Mouse (Mus musculus) limb, embryonic 11.5 days (tissue): Measurements from ENCODE around the gene Thbs4. TPM values are rescaled to one million over a fixed set of nuclear protein-coding genes. Genes with fewer than 3 reads are reported as not detected.

Experiments
- ATAC-seq: fragments of 200-750 bp; cut with Nextera tagmentation; 2 replicates; pipeline ENCODE4 v1.8.0; 2017; ENCODE audit warnings: low read depth; ENCODE audit not compliant: insufficient number of reproducible peaks, low FRiP score, low TSS enrichment
- DNase-seq: peaks from one replicate; pipeline ENCODE4 v3.0.0-alpha.2; 2015; ENCODE audit warnings: low spot score
- H3K27ac ChIP-seq: fragments of 300-500 bp; sonication (generic); replicated peaks from 2 replicates; pipeline ENCODE4 v1.5.1; 2014; ENCODE audit warnings: low read depth, mild to moderate bottlenecking, low read length
- H3K27me3 ChIP-seq: fragments of 300-500 bp; sonication (generic); 2 replicates; pipeline ENCODE4 v1.6.1; 2014; ENCODE audit warnings: mild to moderate bottlenecking, low read length, mixed read lengths; ENCODE audit not compliant: control insufficient read depth, insufficient read depth
- H3K36me3 ChIP-seq: fragments of 300-500 bp; sonication (generic); 2 replicates; pipeline ENCODE4 v1.6.1; 2014; ENCODE audit warnings: mild to moderate bottlenecking, low read length, moderate library complexity, mixed read lengths; ENCODE audit not compliant: control insufficient read depth, insufficient read depth
- H3K4me1 ChIP-seq: fragments of 300-500 bp; sonication (generic); 2 replicates; pipeline ENCODE4 v1.6.1; 2014; ENCODE audit warnings: low read length, mixed read lengths; ENCODE audit not compliant: control insufficient read depth, insufficient read depth
- H3K4me2 ChIP-seq: fragments of 300-500 bp; sonication (generic); 2 replicates; pipeline ENCODE4 v1.6.1; 2014; ENCODE audit warnings: low read depth, mild to moderate bottlenecking, moderate library complexity; ENCODE audit not compliant: severe bottlenecking
- H3K4me3 ChIP-seq: fragments of 300-500 bp; sonication (generic); 2 replicates; pipeline ENCODE4 v1.5.1; 2014; ENCODE audit warnings: low read depth, low read length
- H3K9ac ChIP-seq: fragments of 300-500 bp; sonication (generic); 2 replicates; pipeline ENCODE4 v1.6.1; 2014; ENCODE audit warnings: mild to moderate bottlenecking, low read length
- H3K9me3 ChIP-seq: fragments of 300-500 bp; sonication (generic); 2 replicates; pipeline ENCODE4 v1.6.1; 2016; ENCODE audit warnings: low read length; ENCODE audit not compliant: control insufficient read depth
- WGBS: fragments of 180-500 bp; shearing (Covaris S2); extraction: QIAGEN DNeasy Blood & Tissue Kit; methylation state at CpG from one replicate; pipeline ENCODE4 v1.1.7; 2014; 5-methylcytosine and 5-hydroxymethylcytosine counted together
- polyA plus RNA-seq: library from polyadenylated mRNA; unstranded; fragments of >200 nt; fragmentation: Nextera tagmentation; extraction: Ambion mirVana; gene quantifications from 2 replicates; pipeline ENCODE4 v1.2.1, GENCODE M21; 2014

Thbs4 gene
- polyA plus RNA-seq, 1 experiment from 2014 or later = 0.72 TPM

DNA sequence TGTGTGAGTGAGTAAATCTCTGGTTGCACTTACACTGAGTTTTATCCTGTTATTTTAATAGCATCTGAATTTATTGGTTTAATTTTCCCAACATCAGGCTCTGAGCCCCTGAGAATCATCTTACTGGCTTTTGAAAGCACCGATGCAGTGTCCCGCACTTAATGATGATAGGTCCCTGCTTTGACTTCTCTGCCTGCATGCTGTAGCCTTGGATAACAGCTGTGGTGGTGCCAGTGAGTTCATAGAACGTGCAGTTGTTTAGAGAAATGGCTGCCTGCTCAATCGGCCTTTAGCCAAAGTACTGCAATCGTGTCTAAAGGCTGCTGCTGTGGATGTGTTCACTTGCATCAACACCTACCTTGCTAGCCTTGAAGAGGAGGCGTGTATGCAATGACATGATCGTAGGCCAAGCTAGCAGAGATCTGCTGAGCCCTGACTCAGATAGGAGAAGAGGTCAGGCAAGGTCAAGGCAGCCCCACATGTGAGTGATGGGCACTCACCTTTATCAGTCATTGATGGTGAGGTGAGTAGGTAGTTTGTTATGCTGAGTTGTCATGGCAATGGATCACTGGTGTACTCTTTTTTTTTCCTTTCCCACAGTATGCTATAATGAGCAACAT, 4.8 kb upstream of the Thbs4 start:
- peaks cover 5% of the 10 kb centered on the region for H3K27me3 ChIP-seq
- no peak overlapping the region for H3K4me2 ChIP-seq
- H3K36me3 ChIP-seq = no peaks in the 10 kb centered on the region
- H3K27ac ChIP-seq = no peak overlapping the region
- H3K9me3 ChIP-seq = no peaks in the 10 kb centered on the region
- WGBS = 81% methylated on average over 7 of the region's 7 CpGs
- no peaks in the 10 kb centered on the region for H3K4me1 ChIP-seq
- DNase-seq (no peak), ATAC-seq (no peak)
- no peak overlapping the region for H3K4me3 ChIP-seq
- H3K9ac ChIP-seq = no peak overlapping the region

DNA sequence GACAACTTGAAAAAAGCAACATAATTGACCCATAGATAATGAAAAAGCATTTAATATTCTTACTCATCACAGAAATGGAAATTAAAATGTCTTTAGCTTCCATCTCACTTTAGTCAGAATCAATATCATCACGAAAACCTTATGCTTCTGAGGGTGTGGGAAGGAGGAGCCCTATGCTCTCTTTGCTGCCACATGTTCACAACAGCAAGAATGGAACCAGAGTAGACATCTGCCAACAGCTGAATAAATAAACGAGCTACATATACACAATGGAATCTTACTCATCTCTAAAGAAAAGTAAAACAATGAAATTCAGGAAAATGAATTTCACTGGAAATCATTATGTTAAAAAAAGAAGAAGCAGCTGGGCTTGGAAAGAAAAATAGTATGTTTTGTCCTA, 4.2 kb upstream of the Thbs4 start:
- peaks cover 6% of the 10 kb centered on the region for H3K27me3 ChIP-seq
- H3K4me2 ChIP-seq = no peak overlapping the region
- H3K27ac ChIP-seq = no peak overlapping the region
- 90% methylated on average over 2 of the region's 2 CpGs for WGBS
- no peaks in the 10 kb centered on the region for H3K9me3 ChIP-seq
- ATAC-seq (no peak), DNase-seq (no peak)
- H3K4me3 ChIP-seq = no peak overlapping the region
- no peak overlapping the region for H3K9ac ChIP-seq
- no peaks in the 10 kb centered on the region for H3K4me1 ChIP-seq
- no peaks in the 10 kb centered on the region for H3K36me3 ChIP-seq

DNA sequence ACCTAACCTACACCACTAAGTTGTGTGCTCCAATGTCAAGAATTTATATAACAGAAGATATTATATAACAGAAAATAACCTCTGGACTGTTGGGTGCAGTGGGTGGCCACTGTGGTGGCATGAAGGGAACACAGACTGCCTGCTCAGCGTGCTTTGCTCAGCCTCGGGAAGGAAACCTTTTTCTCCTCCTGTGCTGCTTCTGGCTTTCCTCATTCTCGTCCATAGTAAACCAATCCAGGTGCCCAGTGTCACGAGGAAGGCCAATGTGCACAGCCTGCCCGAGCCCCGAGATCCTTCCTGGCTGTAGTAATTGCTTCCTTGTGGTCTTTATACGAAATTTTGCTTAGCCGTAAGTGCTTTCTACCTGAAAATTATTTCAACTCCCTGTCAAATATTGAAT, 982 bp downstream of the Thbs4 start:
- no peaks in the 10 kb centered on the region for H3K36me3 ChIP-seq
- H3K4me1 ChIP-seq = no peaks in the 10 kb centered on the region
- WGBS = 32% methylated on average over 8 of the region's 8 CpGs
- H3K9me3 ChIP-seq = no peaks in the 10 kb centered on the region
- no peak overlapping the region for H3K27ac ChIP-seq
- peak; percentile 43 for DNase-seq
- no peak overlapping the region for H3K9ac ChIP-seq
- peaks cover 6% of the 10 kb centered on the region for H3K27me3 ChIP-seq
- ATAC-seq = no peak
- no peak overlapping the region for H3K4me3 ChIP-seq
- H3K4me2 ChIP-seq = no peak overlapping the region

DNA sequence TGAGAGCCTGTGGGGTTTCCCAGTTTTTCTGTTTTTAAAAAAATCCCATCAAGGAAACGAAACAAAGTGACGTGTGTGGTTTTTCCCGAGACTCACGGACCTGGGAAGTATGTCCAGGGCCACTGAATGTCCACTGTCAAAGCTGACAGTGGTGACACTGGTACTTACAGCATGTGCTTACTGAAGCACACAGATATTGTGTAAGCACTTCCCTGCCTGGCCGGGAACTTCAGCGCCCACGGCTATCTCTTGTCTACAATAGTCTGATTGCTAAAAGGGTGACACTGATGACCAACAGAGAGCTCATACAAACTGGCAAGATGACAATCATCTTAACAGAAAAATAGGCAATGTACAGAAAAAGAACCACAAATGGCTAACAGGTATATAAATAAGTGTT, 3.1 kb downstream of the Thbs4 start:
- Histone ChIP-seq H3K27ac (no peak overlapping the region), H3K9me3 (no peaks in the 10 kb centered on the region), H3K4me2 (no peak overlapping the region), H3K36me3 (no peaks in the 10 kb centered on the region), H3K27me3 (peaks cover 6% of the 10 kb centered on the region), H3K4me3 (no peak overlapping the region), H3K9ac (no peak overlapping the region), H3K4me1 (no peaks in the 10 kb centered on the region)
- 92% methylated on average over 7 of the region's 7 CpGs for WGBS
- ATAC-seq (no peak), DNase-seq (no peak)

DNA sequence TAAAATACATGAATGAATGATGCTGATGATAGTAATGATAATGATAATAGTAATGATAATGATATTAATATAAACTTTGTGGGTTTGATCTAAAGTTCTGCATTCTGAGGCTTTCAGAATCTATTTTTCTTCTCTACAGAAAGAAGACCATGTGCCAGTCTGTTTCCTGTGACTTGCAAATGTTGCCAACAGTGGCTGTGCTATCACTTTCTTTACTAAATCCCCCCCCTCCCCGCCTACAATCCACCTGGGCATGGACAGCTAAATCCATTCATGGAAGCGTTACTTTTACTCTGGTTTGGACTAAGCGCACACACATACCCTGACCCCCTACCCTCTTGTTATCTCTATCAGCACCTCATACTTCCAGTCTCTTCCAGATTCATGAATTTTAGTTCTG, 10.3 kb downstream of the Thbs4 start:
- no peak for DNase-seq
- Histone ChIP-seq H3K9me3 (no peaks in the 10 kb centered on the region), H3K36me3 (no peaks in the 10 kb centered on the region), H3K4me2 (no peak overlapping the region), H3K4me3 (no peak overlapping the region), H3K27ac (no peak overlapping the region), H3K4me1 (0 out of 2 replicates have a peak, but pooled peaks cover 7% of the 10 kb centered on the region), H3K9ac (no peak overlapping the region), H3K27me3 (no peaks in the 10 kb centered on the region)
- ATAC-seq = no peak
- WGBS = 93% methylated on average over 3 of the region's 3 CpGs

DNA sequence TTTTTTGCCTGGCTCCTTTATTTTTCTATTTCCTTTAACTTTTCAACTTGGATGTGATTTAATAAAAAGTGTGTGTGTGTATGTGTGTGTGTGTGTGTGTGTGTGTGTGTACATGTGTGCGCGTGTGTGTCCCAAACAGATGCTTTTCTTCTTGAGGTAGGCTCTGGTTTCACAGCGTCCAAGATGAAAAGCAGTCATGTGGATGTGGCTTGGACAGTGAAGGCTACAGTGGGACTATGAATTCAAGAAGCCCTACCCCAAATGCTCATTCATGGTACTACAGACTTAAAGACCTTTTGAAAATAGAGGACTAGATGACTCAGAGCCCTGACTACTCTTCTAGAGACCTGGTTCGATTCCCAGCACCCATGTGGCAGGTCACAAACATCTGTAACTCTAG, 11.1 kb downstream of the Thbs4 start:
- Histone ChIP-seq H3K9me3 (no peaks in the 10 kb centered on the region), H3K27ac (no peak overlapping the region), H3K4me1 (0 out of 2 replicates have a peak, but pooled peaks cover 7% of the 10 kb centered on the region), H3K4me2 (no peak overlapping the region), H3K9ac (no peak overlapping the region), H3K27me3 (no peaks in the 10 kb centered on the region), H3K36me3 (no peaks in the 10 kb centered on the region), H3K4me3 (no peak overlapping the region)
- ATAC-seq (no peak), DNase-seq (no peak)
- 87% methylated on average over 4 of the region's 4 CpGs for WGBS

DNA sequence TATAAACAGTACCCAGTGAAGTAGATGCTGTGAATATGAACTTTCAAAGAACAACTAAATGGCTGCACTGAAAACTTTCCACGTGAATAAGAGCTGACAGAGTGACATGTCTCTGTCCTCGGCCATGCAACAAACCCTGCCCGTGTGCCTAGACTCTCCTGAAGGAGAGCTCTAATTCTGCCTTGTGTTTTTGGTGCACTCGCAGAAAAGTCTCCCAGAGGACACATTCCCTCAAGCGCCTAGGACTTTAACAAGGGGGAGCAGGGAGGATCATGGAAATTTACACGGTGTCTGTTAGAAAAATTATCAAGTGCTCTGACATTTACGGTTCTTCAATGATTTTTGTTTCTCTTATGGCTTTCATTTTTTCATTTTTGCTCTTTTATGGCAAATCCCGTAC, 13.7 kb downstream of the Thbs4 start:
- H3K27ac ChIP-seq = no peak overlapping the region

DNA sequence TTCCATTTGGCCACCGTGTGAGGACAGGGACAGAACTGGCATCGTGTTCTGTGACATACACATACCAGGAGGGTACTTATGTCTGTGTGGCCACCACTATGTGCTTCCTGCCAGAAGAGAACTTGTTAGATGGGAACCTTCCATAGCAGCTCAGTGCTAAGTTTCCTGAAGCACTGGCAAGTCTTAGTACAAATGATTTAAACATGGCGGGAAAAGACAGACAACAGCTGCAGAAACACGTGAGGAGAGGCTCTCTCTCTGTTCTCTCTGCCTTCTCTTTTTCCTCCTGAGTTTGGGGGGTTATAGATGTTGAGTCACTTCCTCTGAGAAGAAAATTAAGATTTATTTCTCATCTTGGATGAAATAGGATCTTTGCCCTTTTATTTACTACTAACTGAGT, 14.5 kb downstream of the Thbs4 start:
- Histone ChIP-seq H3K9me3 (no peaks in the 10 kb centered on the region), H3K27ac (no peak overlapping the region), H3K4me3 (no peak overlapping the region), H3K4me1 (0 out of 2 replicates have a peak, but pooled peaks cover 7% of the 10 kb centered on the region), H3K27me3 (no peaks in the 10 kb centered on the region), H3K4me2 (no peak overlapping the region), H3K36me3 (no peaks in the 10 kb centered on the region), H3K9ac (no peak overlapping the region)
- no peak for ATAC-seq
- 71% methylated on average over 4 of the region's 4 CpGs for WGBS
- DNase-seq = no peak

More for the DNA sequence above, 13.7 kb downstream of the Thbs4 start:
- ATAC-seq = no peak
- H3K36me3 ChIP-seq = no peaks in the 10 kb centered on the region
- DNase-seq = no peak
- no peak overlapping the region for H3K4me2 ChIP-seq
- H3K27me3 ChIP-seq = no peaks in the 10 kb centered on the region
- H3K4me1 ChIP-seq = 0 out of 2 replicates have a peak, but pooled peaks cover 7% of the 10 kb centered on the region
- no peak overlapping the region for H3K9ac ChIP-seq
- H3K4me3 ChIP-seq = no peak overlapping the region
- H3K9me3 ChIP-seq = no peaks in the 10 kb centered on the region
- 70% methylated on average over 8 of the region's 8 CpGs for WGBS

DNA sequence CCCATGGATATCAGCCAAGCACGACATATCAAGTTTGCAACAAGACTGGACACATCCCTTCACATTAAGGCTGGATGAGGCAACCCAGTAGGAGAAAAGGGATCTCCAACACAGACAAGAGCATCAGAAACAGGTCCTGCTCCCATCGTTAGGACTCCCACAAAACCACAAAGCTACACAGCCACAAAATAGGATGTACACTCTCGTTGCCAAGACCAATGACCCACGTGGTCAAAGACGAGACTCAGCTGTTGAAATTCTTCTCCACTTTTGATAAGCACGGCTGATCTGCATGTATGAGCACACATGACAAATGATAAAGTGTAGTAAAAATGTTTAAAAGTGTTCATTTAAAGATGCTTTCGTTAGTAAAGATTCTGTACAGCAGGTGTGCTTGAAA, 16.0 kb downstream of the Thbs4 start:
- WGBS = 86% methylated on average over 7 of the region's 7 CpGs
- Histone ChIP-seq H3K27ac (no peak overlapping the region), H3K9ac (no peak overlapping the region), H3K27me3 (no peaks in the 10 kb centered on the region), H3K4me3 (no peak overlapping the region), H3K4me1 (0 out of 2 replicates have a peak, but pooled peaks cover 7% of the 10 kb centered on the region), H3K36me3 (no peaks in the 10 kb centered on the region), H3K9me3 (no peaks in the 10 kb centered on the region), H3K4me2 (no peak overlapping the region)
- ATAC-seq = no peak
- no peak for DNase-seq
